Mouse (Mus musculus) liver, embryonic 11.5 days (tissue): ENCODE data around the gene Pak7. TPM values are rescaled to one million over a fixed set of nuclear protein-coding genes. Genes with fewer than 3 reads are reported as not detected.

Experiments
- ATAC-seq: fragments of 200-750 bp; cut with Nextera tagmentation; replicated peaks from 2 replicates; pipeline ENCODE4 v1.8.0; 2017; ENCODE audit warnings: moderate number of reproducible peaks, mild to moderate bottlenecking, moderate TSS enrichment, moderate library complexity; ENCODE audit not compliant: low FRiP score
- DNase-seq: peaks from one replicate; pipeline ENCODE4 v3.0.0-alpha.2; 2017; ENCODE audit warnings: low spot score
- H3K27ac ChIP-seq: fragments of 300-500 bp; sonication (generic); 2 replicates; pipeline ENCODE4 v1.5.1; 2014; ENCODE audit warnings: mild to moderate bottlenecking, low read depth, low read length, control low read depth
- H3K27me3 ChIP-seq: fragments of 300-500 bp; sonication (generic); replicated peaks from 2 replicates; pipeline ENCODE4 v1.6.1; 2014; ENCODE audit warnings: low read length, mixed read lengths; ENCODE audit not compliant: control insufficient read depth, insufficient read depth
- H3K36me3 ChIP-seq: fragments of 300-500 bp; sonication (generic); 2 replicates; pipeline ENCODE4 v1.6.1; 2014; ENCODE audit warnings: mild to moderate bottlenecking, low read length, moderate library complexity, mixed read lengths; ENCODE audit not compliant: control insufficient read depth, insufficient read depth
- H3K4me1 ChIP-seq: fragments of 300-500 bp; sonication (generic); replicated peaks from 2 replicates; pipeline ENCODE4 v1.6.1; 2014; ENCODE audit warnings: low read length, mixed read lengths; ENCODE audit not compliant: control insufficient read depth, insufficient read depth
- H3K4me2 ChIP-seq: fragments of 300-500 bp; sonication (generic); 2 replicates; pipeline ENCODE4 v1.6.1; 2014; ENCODE audit warnings: mild to moderate bottlenecking, control low read depth, moderate library complexity
- H3K4me3 ChIP-seq: fragments of 300-500 bp; sonication (generic); 2 replicates; pipeline ENCODE4 v1.5.1; 2014; ENCODE audit warnings: low read depth, low read length, control low read depth
- H3K9ac ChIP-seq: fragments of 300-500 bp; sonication (generic); 2 replicates; pipeline ENCODE4 v1.6.1; 2014; ENCODE audit warnings: low read depth, low read length, control low read depth
- H3K9me3 ChIP-seq: fragments of 300-500 bp; sonication (generic); 2 replicates; pipeline ENCODE4 v1.6.1; 2016; ENCODE audit warnings: low read length, inconsistent platforms, mixed read lengths; ENCODE audit not compliant: control insufficient read depth
- WGBS: fragments of 180-500 bp; shearing (Covaris S2); extraction: QIAGEN DNeasy Blood & Tissue Kit; methylation state at CpG from one replicate; pipeline ENCODE4 v1.1.7; 2014; 5-methylcytosine and 5-hydroxymethylcytosine counted together
- polyA plus RNA-seq: library from polyadenylated mRNA; unstranded; fragments of >200 nt; fragmentation: Nextera tagmentation; extraction: Ambion mirVana; gene quantifications from 2 replicates; pipeline ENCODE4 v1.2.1, GENCODE M21; 2014

Gene Pak7
- polyA plus RNA-seq, result 0.15 and 0.27 TPM in 2 replicates

DNA sequence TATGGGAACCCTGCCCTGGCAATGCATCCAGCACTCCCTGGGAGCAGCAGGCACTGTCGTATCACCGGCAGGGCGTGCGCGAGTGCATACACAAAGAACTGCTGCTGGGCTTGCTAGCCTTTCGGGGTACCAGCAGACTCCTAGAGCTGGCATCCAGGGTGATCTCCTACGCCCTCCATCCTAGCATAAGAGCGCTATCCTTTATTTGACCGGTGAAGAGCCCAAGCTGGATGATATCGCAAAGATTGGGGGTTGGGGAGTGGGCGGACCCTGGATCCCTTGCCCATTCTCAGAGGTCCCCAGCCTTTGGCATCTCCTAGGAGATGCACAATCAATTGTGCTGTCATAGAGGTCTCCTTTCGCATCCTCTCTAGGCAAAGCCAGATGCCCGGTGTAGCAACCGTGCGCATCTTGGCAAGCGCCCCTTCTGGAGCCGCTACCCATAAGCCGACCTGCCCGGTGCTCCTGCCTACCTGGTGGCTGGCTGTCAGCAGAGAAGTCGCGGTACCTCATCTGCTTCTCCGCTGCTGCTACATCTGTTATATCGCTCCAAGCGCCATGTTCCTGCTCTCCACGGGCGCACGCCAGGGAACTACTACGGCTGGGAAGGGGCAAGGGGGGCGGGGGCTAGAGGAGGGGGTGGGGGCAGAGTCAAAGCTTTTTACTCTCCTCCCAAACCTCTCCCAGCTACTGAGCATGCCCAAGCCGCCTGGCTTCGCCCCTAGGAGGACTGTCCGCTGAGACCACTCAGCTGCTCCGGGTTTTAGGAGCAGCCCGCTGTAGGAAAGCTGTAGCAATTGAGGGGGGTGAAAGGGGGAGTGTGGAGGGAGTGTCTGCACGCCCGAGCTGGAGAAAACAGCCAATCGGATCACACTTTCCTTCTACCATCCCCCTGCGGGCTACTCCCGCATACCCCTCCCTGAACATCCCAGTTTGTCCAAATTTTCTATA lies at the start of gene Pak7:
Gene Pak7 (minus strand): TSS at position 787 of the 951 bp plus-strand sequence.
- H3K27ac ChIP-seq, result no peak within 1 kb of the TSS
- peak within 1 kb of the TSS; percentile 46 for H3K4me3 ChIP-seq
- 2% methylated on average over 38 of the region's 39 CpGs for WGBS
- ATAC-seq, result peak; percentile 81
- H3K27me3 ChIP-seq, result peaks cover 14% of the 10 kb centered on the region
- no peaks in the 10 kb centered on the region for H3K4me1 ChIP-seq
- peak; percentile 55 for DNase-seq
- no peak within 1 kb of the TSS for H3K9ac ChIP-seq
- H3K4me2 ChIP-seq, result peak within 1 kb of the TSS; percentile 66
- no peaks in the 10 kb centered on the region for H3K9me3 ChIP-seq
- no peaks in the 10 kb centered on the region for H3K36me3 ChIP-seq

DNA sequence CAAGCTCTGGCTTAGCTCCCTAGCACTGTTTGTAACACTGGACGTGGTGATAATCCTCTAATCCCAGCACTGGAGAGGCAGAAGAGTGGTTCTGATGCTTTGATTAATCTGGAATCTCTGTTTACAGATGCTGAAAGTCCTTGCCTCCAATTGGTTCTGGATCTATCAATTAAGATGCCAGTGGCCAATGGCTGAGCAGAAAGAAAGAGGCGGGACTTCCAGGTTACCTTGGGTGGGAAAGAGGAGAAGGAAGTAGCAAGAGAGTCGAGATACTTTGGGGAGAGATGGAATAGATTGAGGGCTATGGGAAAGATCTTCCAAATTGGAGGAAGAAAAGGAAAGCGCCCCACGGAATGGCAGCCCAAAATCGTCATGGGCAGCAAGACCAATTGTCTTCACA lies 37.8 kb upstream of the Pak7 start:
- Histone ChIP-seq H3K36me3 (no peaks in the 10 kb centered on the region), H3K27ac (no peak overlapping the region), H3K4me1 (no peaks in the 10 kb centered on the region), H3K27me3 (no peaks in the 10 kb centered on the region), H3K9ac (no peak overlapping the region), H3K4me3 (no peak overlapping the region), H3K4me2 (no peak overlapping the region), H3K9me3 (no peaks in the 10 kb centered on the region)
- ATAC-seq, result no peak
- no peak for DNase-seq
- WGBS, result 72% methylated on average over 6 of the region's 6 CpGs

DNA sequence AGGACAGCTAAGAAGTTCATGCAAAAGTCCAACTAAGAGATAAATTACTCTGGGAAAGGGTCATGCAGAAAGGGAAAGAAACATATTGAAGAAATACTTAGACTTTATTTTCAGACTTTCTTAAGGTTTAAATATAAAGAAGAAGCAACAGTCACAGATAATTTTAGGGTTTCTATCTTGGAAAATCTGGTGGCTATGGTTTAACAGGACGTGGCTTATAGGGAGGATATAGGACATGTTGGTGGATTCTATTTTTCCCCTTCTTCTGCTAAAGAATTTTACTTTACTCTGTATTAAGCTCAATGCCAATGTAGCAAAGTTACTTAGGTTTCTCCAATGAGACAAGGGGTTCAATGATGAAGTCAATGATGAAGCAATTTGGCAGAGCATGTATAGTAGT lies 31.8 kb upstream of the Pak7 start:
- WGBS, result 77% methylated on average over 1 of the region's 1 CpGs
- Histone ChIP-seq H3K36me3 (no peaks in the 10 kb centered on the region), H3K4me3 (no peak overlapping the region), H3K4me2 (no peak overlapping the region), H3K9me3 (no peaks in the 10 kb centered on the region), H3K9ac (no peak overlapping the region), H3K27me3 (no peaks in the 10 kb centered on the region), H3K4me1 (no peaks in the 10 kb centered on the region), H3K27ac (no peak overlapping the region)
- DNase-seq (no peak), ATAC-seq (no peak)

DNA sequence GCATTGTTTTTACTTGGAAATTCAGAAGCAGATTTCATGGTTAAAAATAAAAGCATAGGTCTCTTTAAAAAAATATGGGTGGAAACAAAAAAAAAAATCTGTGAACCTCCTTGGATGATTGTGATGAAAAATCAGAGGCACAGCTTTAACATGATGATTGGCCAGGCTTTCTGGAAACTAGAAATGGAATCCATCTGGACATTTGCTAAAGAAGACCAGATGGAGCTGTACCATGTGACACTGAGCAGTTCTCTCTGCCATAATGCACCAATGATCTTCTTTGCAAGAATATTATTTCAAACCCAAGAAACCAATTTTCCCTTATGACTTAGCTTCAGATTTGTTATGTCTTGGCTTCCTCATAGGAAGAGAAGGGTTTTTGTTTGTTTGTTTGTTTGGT lies 28.6 kb upstream of the Pak7 start:
- Histone ChIP-seq H3K4me2 (no peak overlapping the region), H3K36me3 (no peaks in the 10 kb centered on the region), H3K9me3 (no peaks in the 10 kb centered on the region), H3K4me3 (no peak overlapping the region), H3K9ac (no peak overlapping the region), H3K4me1 (no peaks in the 10 kb centered on the region), H3K27ac (no peak overlapping the region), H3K27me3 (no peaks in the 10 kb centered on the region)
- no peak for DNase-seq
- no peak for ATAC-seq

DNA sequence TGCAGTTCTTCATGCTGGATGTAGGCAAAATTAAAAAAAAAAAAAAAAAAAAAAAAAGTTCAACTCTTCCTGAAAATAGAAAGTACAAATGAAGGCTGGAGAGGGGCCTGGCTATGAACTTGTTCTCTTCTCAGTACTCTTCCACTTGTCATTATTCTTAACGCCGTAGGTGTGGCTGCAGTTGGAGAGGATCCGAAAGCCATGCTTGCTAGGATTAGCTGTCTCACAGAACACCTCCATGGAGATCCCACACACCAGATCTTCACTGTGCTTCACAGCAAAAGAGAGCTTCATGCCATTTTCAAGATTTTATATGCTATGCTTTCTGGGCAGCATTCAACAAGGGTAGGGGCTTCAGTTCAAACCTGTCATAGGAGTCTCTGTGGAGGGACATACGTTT lies 14.8 kb upstream of the Pak7 start:
- DNase-seq (no peak), ATAC-seq (no peak)
- 79% methylated on average over 4 of the region's 4 CpGs for WGBS
- no peaks in the 10 kb centered on the region for H3K27me3 ChIP-seq
- no peak overlapping the region for H3K4me3 ChIP-seq
- no peak overlapping the region for H3K4me2 ChIP-seq
- no peaks in the 10 kb centered on the region for H3K36me3 ChIP-seq
- H3K9me3 ChIP-seq, result no peaks in the 10 kb centered on the region
- H3K27ac ChIP-seq, result no peak overlapping the region
- H3K9ac ChIP-seq, result no peak overlapping the region
- no peaks in the 10 kb centered on the region for H3K4me1 ChIP-seq

DNA sequence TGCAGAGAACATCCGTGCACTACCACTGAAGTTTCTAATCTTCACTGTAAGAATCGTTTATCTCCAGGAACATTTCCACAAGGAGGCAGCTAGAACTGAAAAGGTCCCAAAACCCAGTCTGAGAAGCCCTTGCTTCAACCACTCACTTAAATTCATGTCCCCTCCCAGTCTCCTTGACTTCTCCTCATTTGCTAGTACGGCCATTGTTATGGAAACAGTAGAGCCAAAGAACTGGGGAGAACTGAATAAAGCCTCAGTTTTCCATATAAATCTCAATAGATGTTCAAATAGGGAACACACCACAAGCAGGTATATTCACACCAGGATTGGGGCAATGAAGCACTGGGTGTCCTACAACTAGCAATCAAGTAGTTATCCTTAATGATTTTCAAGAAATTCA lies 12.4 kb downstream of the Pak7 start:
- WGBS, result 56% methylated on average over 3 of the region's 3 CpGs
- no peak for ATAC-seq
- H3K4me2 ChIP-seq, result no peak overlapping the region
- H3K36me3 ChIP-seq, result no peaks in the 10 kb centered on the region
- H3K9ac ChIP-seq, result no peak overlapping the region
- H3K4me3 ChIP-seq, result no peak overlapping the region
- DNase-seq, result no peak
- no peaks in the 10 kb centered on the region for H3K4me1 ChIP-seq
- no peaks in the 10 kb centered on the region for H3K27me3 ChIP-seq
- no peak overlapping the region for H3K27ac ChIP-seq
- no peaks in the 10 kb centered on the region for H3K9me3 ChIP-seq

DNA sequence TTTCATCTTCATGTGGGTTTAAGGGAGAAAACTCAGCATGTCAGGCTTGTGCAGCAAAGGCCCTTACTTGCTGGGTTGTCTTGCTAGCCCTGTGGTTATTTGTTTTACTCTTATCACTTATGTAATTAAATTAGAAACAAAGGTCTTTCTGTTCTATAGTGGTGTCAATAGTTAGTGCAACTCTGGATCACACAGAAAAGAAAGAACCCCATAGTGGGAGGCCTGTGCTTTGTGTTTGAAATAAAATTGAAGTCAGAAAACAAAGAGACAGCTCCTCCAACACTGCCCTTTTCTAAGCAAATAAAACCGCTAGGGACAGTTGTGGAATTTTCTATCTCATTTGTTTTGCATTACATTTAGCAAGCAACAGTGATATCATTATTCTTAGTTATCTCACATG lies 15.4 kb downstream of the Pak7 start:
- Histone ChIP-seq H3K36me3 (no peaks in the 10 kb centered on the region), H3K9me3 (no peaks in the 10 kb centered on the region), H3K27ac (no peak overlapping the region), H3K27me3 (no peaks in the 10 kb centered on the region), H3K4me1 (no peaks in the 10 kb centered on the region), H3K9ac (no peak overlapping the region), H3K4me3 (no peak overlapping the region), H3K4me2 (no peak overlapping the region)
- 77% methylated on average over 1 of the region's 1 CpGs for WGBS
- ATAC-seq (no peak), DNase-seq (no peak)

DNA sequence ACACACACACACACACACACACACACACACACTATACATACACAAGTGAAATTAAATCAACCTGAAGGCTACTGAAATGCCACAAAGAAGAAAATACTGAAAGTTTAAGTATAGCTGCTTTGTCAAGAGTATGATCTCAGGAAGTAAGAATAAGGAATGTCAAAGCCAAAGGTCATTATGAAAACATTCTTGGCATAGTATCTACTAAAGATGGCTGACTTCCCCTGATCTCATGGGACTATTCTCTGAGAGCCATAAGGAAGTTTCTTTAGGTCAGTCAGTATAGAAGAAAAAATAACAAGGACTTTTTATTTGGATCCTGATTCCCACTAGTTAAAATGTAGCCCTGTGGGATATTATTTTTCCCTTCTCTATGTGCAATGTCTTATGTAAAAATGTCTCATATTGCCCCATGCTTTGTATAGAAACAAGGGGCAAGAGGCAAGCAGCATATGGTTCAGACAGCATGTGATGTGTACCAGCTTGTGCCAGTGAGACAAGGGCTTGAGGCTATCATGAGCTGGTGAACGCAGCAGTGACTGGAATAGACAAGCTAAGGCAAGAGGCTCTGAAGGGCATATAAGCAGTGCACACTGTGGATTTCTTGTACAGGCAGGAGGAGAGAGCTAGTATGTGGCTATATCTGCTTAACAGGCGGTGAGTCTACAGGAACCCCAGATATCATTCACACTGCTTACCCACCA lies 36.2 kb downstream of the Pak7 start:
- no peaks in the 10 kb centered on the region for H3K27me3 ChIP-seq

More for the DNA sequence above, 36.2 kb downstream of the Pak7 start:
- Histone ChIP-seq H3K4me2 (no peak overlapping the region), H3K9me3 (no peaks in the 10 kb centered on the region), H3K36me3 (no peaks in the 10 kb centered on the region), H3K4me3 (no peak overlapping the region), H3K27ac (no peak overlapping the region), H3K4me1 (no peaks in the 10 kb centered on the region), H3K9ac (no peak overlapping the region)
- DNase-seq, result no peak
- 74% methylated on average over 2 of the region's 2 CpGs for WGBS
- ATAC-seq, result no peak
